Mouse (Mus musculus): ENCODE measurements around the gene Alox5ap. TPM values are rescaled to one million over a fixed set of nuclear protein-coding genes. Genes with fewer than 3 reads are reported as not detected.

Gene Alox5ap
- 10 to 100 TPM in 1 of 2 experiments, 1 to 10 TPM in 1; 9.0 to 10.7 TPM for total RNA-seq (2021)

- DNase-seq (ENCODE audit: extremely low spot score in 1 of 2, low spot score in 1 of 2): no peak
These were observed at the start of gene Alox5ap for GRCm38 (mm10) chr5:149264405-149264804. Gene Alox5ap (plus strand): TSS chr5:149264767.

GRCm38 (mm10) chr5:149215540-149215939, 49.0 kb upstream of the Alox5ap start:
- no peak for DNase-seq (ENCODE audit: extremely low spot score in 1 of 2, low spot score in 1 of 2)

GRCm38 (mm10) chr5:149217524-149218357, 46.8 kb upstream of the Alox5ap start:
- DNase-seq (ENCODE audit: extremely low spot score in 1 of 2, low spot score in 1 of 2): no peak

- DNase-seq (ENCODE audit: extremely low spot score in 1 of 2, low spot score in 1 of 2): no peak
These were observed 45.1 kb upstream of the Alox5ap start for GRCm38 (mm10) chr5:149219493-149219892.

GRCm38 (mm10) chr5:149221355-149221754, 43.2 kb upstream of the Alox5ap start:
- no peak for DNase-seq (ENCODE audit: extremely low spot score in 1 of 2, low spot score in 1 of 2)

GRCm38 (mm10) chr5:149224666-149225065, 39.9 kb upstream of the Alox5ap start:
- no peak for DNase-seq (ENCODE audit: extremely low spot score in 1 of 2, low spot score in 1 of 2)

- peak; percentile 99 to 100 for DNase-seq (ENCODE audit: extremely low spot score in 1 of 2, low spot score in 1 of 2)
These were observed 35.6 kb upstream of the Alox5ap start for GRCm38 (mm10) chr5:149228700-149229618.

- no peak for DNase-seq (ENCODE audit: extremely low spot score in 1 of 2, low spot score in 1 of 2)
These were observed 34.8 kb upstream of the Alox5ap start for GRCm38 (mm10) chr5:149229619-149230339.

GRCm38 (mm10) chr5:149235002-149235401, 29.6 kb upstream of the Alox5ap start:
- no peak for DNase-seq (ENCODE audit: extremely low spot score in 1 of 2, low spot score in 1 of 2)

- no peak for DNase-seq (ENCODE audit: extremely low spot score in 1 of 2, low spot score in 1 of 2)
These were observed 27.2 kb upstream of the Alox5ap start for GRCm38 (mm10) chr5:149237221-149237950.

GRCm38 (mm10) chr5:149242467-149242866, 22.1 kb upstream of the Alox5ap start:
- no peak for DNase-seq (ENCODE audit: extremely low spot score in 1 of 2, low spot score in 1 of 2)

- DNase-seq (ENCODE audit: extremely low spot score in 1 of 2, low spot score in 1 of 2): no peak
These were observed 21.5 kb upstream of the Alox5ap start for GRCm38 (mm10) chr5:149243053-149243452.

GRCm38 (mm10) chr5:149245391-149245964, 19.1 kb upstream of the Alox5ap start:
- DNase-seq (ENCODE audit: extremely low spot score in 1 of 2, low spot score in 1 of 2): no peak

- no peak for DNase-seq (ENCODE audit: extremely low spot score in 1 of 2, low spot score in 1 of 2)
These were observed 18.5 kb upstream of the Alox5ap start for GRCm38 (mm10) chr5:149245965-149246470.

- DNase-seq (ENCODE audit: extremely low spot score in 1 of 2, low spot score in 1 of 2): no peak
These were observed 17.3 kb upstream of the Alox5ap start for GRCm38 (mm10) chr5:149247047-149247904.

GRCm38 (mm10) chr5:149252303-149252702, 12.3 kb upstream of the Alox5ap start:
- DNase-seq (ENCODE audit: extremely low spot score in 1 of 2, low spot score in 1 of 2): no peak

- DNase-seq (ENCODE audit: extremely low spot score in 1 of 2, low spot score in 1 of 2): no peak
These were observed 11.1 kb upstream of the Alox5ap start for GRCm38 (mm10) chr5:149253491-149253890.

GRCm38 (mm10) chr5:149255522-149255921, 9.0 kb upstream of the Alox5ap start:
- DNase-seq (ENCODE audit: extremely low spot score in 1 of 2, low spot score in 1 of 2): no peak
